1 mouse cellular context compared by ENCODE assay signal in genomic region chr12:111039771-111040530, GRCm38 (mm10).
TF ChIP-seq lines count a peak whose summit lies in the region.

No protein-coding gene starts in this region.

TF ChIP-seq in MEL, 35 proteins besides CTCF, POLR2A, EP300 and RAD21 (continued from another document):
- TF ChIP-seq GATA1 (IDR thresholded peaks at IDR 0.05; ENCODE audit: low read depth, low read length) (no peak), CHD1 (IDR thresholded peaks at IDR 0.05; ENCODE audit: low read depth, low read length) (peak; percentile 43; the same call in 1 of the 2 replicates), ELF1 (IDR thresholded peaks at IDR 0.05; ENCODE audit: low read depth, low read length) (no peak), SMC3 (IDR thresholded peaks at IDR 0.05; ENCODE audit: low read depth, low read length) (no peak), TBP (IDR thresholded peaks at IDR 0.05; ENCODE audit: low read depth, low read length) (no peak), UBTF (IDR thresholded peaks at IDR 0.05; ENCODE audit: borderline replicate concordance, insufficient read depth, low read depth, low read length) (no peak), GABPA (IDR thresholded peaks at IDR 0.05; ENCODE audit: low read depth, low read length) (no peak), MAX (IDR thresholded peaks at IDR 0.05; ENCODE audit: low read length) (no peak), MAFK (IDR thresholded peaks at IDR 0.05; ENCODE audit: borderline replicate concordance, low read depth, low read length) (no peak)
